Mouse (Mus musculus) kidney, adult 2 months (tissue): ENCODE measurements at regions not wholly inside any gene's neighbourhood (a gene's known extent, or its start where the extent isn't known, plus 50 kb on each side); places are given as distances from the start of the nearest gene placed in this dataset.

Source experiments
- CTCF ChIP-seq: fragments of 200-500 bp; conservative IDR thresholded peaks from 2 replicates; pipeline ENCODE4 v1.5.1; 2011; ENCODE audit warnings: low read depth, mild to moderate bottlenecking, control low read depth, low read length, moderate library complexity, mixed read lengths; ENCODE audit not compliant: insufficient read depth, insufficient read length
- POLR2A ChIP-seq: fragments of 200-500 bp; IDR thresholded peaks from one replicate; pipeline ENCODE4 v1.6.1; 2011; ENCODE audit warnings: low read depth, low read length, control low read depth

DNA sequence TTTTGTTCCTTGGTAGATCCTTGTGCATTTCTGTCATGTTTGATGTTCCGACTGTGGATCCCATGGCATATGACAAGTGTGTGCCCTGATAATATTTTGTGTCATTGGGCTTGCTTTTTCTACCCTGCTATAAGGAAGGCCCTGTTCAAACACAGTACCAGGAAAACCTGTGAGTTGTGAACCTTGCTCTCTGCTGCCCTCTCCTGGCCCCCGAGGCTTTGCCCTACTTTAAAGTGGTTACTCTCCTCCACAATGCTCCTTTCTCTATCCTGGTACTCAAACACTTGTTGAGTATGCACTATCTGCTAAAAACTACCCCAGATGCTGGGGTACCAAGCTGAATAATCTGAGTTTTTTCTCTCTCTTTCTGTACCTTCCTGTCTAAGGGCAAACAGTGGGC is 62.1 kb upstream of the Mphosph6 start:
- TF ChIP-seq CTCF (peak; percentile 87), POLR2A (no peak)
